Mouse (Mus musculus): ENCODE data around the gene Snrnp200. TPM values are rescaled to one million over a fixed set of nuclear protein-coding genes. Genes with fewer than 3 reads are reported as not detected.

Gene Snrnp200
- total and polyA plus RNA-seq, 2 experiments from 2014 or later = 32.6 to 111 TPM

DNA sequence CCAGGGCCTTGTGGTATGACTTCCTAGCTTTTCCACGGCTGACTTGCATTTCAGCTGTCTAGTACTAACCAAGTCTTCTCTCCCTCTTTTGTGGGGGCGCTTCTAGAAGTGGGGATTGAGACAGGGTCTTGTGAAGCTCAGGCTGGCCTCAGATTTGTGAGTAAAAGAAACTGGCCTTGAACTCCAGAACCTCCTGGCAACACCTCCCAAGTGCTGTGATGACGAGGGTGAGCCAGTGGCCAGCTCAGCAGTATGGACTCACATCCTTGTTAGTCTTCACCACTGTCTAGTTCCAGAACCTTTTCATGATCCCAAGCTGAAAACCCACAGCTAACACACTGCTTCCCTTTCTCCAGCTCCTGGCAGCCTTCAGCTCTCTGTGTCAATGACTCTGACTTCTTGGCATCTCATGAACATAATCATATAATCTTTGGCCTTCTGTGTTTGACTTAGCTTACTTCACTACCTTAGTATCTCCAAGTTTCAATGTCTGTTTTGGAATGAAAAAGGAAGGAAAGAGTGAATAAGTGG is 46.5 kb downstream of the Snrnp200 start:
- DNase-seq (no peak), ATAC-seq (no peak)
- H3K4me3 ChIP-seq (ENCODE audit: low read depth, low read length) = no peak overlapping the region
- no peaks in the 10 kb centered on the region for H3K9me3 ChIP-seq (ENCODE audit: low read length)
- no peak overlapping the region for H3K27ac ChIP-seq (ENCODE audit: low read depth, low read length)
- no peak for TF ChIP-seq CTCF (IDR thresholded peaks at IDR 0.05; ENCODE audit: low read depth)
- no peak overlapping the region for H3K4me2 ChIP-seq (ENCODE audit: low read depth)
- no peaks in the 10 kb centered on the region for H3K27me3 ChIP-seq (ENCODE audit: insufficient read depth, low read length)
- peaks cover 36% of the 10 kb centered on the region for H3K36me3 ChIP-seq (ENCODE audit: insufficient read depth)
- no peak overlapping the region for H3K9ac ChIP-seq
- WGBS = 87% methylated on average over 3 of the region's 3 CpGs
- peaks cover under 1% of the 10 kb centered on the region; the same call in 1 of the 2 replicates for H3K4me1 ChIP-seq (ENCODE audit: insufficient read depth)

- no peak for ATAC-seq
Measured at GRCm38 (mm10) chr2:127255294-127255693, 47.1 kb downstream of the Snrnp200 start.

DNA sequence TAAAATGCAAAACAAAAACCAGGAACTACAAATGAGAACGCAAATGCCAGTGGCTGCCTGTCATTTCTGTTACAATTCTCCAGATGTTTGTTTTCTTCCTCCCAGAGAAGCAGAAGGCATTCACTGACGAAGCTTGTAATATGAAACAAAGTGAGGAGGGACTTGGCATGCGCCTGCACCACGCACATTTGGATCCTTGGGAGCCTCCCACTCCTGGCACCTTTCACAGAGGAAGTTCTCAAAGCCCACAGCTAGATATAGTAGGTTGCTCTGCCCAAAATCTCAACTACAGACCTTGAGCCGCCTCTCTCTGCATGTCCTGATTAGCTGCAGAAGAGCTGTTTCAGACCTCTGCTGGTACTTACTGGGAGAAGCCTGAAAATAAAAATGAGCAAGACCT is 51.2 kb downstream of the Snrnp200 start:
- Histone ChIP-seq H3K4me2 (ENCODE audit: low read depth) (no peak overlapping the region), H3K4me3 (ENCODE audit: low read depth, low read length) (no peak overlapping the region), H3K4me1 (ENCODE audit: insufficient read depth) (no peaks in the 10 kb centered on the region), H3K27me3 (ENCODE audit: insufficient read depth, low read length) (no peaks in the 10 kb centered on the region), H3K9ac (no peak overlapping the region), H3K9me3 (ENCODE audit: low read length) (no peaks in the 10 kb centered on the region), H3K27ac (ENCODE audit: low read depth, low read length) (no peak overlapping the region), H3K36me3 (ENCODE audit: insufficient read depth) (peaks cover 42% of the 10 kb centered on the region)
- ATAC-seq (no peak), DNase-seq (no peak)
- 82% methylated on average over 5 of the region's 5 CpGs for WGBS
- no peak for TF ChIP-seq CTCF (IDR thresholded peaks at IDR 0.05; ENCODE audit: low read depth)

More at GRCm38 (mm10) chr2:127255294-127255693, 47.1 kb downstream of the Snrnp200 start:
- no peak for TF ChIP-seq CTCF (IDR thresholded peaks at IDR 0.05; ENCODE audit: low read depth)
- Histone ChIP-seq H3K27ac (ENCODE audit: low read depth, low read length) (no peak overlapping the region), H3K27me3 (ENCODE audit: insufficient read depth, low read length) (no peaks in the 10 kb centered on the region), H3K4me1 (ENCODE audit: insufficient read depth) (no peaks in the 10 kb centered on the region), H3K9me3 (ENCODE audit: low read length) (no peaks in the 10 kb centered on the region), H3K4me2 (ENCODE audit: low read depth) (no peak overlapping the region), H3K9ac (no peak overlapping the region), H3K4me3 (ENCODE audit: low read depth, low read length) (no peak overlapping the region), H3K36me3 (ENCODE audit: insufficient read depth) (peaks cover 41% of the 10 kb centered on the region)
- DNase-seq = no peak
- 91% methylated on average over 6 of the region's 6 CpGs for WGBS

DNA sequence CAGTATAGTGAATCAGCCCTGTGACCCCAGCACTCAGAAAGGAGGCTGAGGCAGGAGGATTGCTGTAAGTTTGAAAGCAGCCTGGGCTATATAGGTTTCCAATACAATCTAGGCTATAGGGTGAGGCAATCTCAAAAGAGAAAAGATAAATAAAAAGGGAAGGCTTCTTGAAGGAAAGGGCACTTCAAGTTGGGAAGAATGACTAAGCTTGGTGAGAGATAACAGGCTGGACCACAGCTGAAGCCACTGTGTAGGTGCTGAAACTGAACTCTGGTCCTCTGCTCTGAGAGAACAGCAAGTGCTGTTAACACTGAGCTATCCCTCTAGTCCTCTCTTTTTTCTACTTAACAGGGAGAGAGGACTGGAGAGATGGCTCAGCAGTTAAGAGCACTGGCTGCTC is 54.3 kb downstream of the Snrnp200 start:
- no peak for TF ChIP-seq CTCF (IDR thresholded peaks at IDR 0.05; ENCODE audit: low read depth)
- Histone ChIP-seq H3K27ac (ENCODE audit: low read depth, low read length) (no peak overlapping the region), H3K9me3 (ENCODE audit: low read length) (no peaks in the 10 kb centered on the region), H3K27me3 (ENCODE audit: insufficient read depth, low read length) (no peaks in the 10 kb centered on the region), H3K4me2 (ENCODE audit: low read depth) (no peak overlapping the region), H3K9ac (no peak overlapping the region), H3K4me3 (ENCODE audit: low read depth, low read length) (no peak overlapping the region), H3K36me3 (ENCODE audit: insufficient read depth) (peaks cover 27% of the 10 kb centered on the region), H3K4me1 (ENCODE audit: insufficient read depth) (no peaks in the 10 kb centered on the region)
- DNase-seq (no peak), ATAC-seq (no peak)

DNA sequence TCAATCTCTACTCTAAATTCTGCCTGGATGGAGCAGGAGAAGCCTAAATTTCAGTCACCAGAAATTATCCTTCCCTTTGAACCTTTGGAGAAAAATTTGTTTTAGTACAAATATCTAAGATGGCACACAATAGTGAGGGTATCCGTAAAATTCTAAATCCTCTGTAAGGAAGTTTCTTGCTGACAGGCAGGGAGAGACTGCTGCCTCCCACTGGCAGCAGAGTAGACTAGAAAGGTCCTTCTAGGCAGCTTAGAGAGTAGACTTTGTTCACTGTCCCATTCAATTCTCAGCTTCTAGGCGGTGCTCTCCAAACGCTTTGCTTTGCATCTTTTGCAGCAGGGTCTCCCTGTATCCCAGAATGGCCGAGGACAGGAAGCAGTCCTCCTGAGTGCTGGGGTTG is 59.7 kb downstream of the Snrnp200 start:
- Histone ChIP-seq H3K36me3 (ENCODE audit: insufficient read depth) (no peaks in the 10 kb centered on the region), H3K27me3 (ENCODE audit: insufficient read depth, low read length) (no peaks in the 10 kb centered on the region), H3K4me3 (ENCODE audit: low read depth, low read length) (no peak overlapping the region), H3K4me2 (ENCODE audit: low read depth) (no peak overlapping the region), H3K27ac (ENCODE audit: low read depth, low read length) (no peak overlapping the region), H3K9ac (no peak overlapping the region), H3K9me3 (ENCODE audit: low read length) (no peaks in the 10 kb centered on the region), H3K4me1 (ENCODE audit: insufficient read depth) (0 out of 2 replicates have a peak, but pooled peaks cover 2% of the 10 kb centered on the region)
- 35% methylated on average over 4 of the region's 4 CpGs for WGBS
- DNase-seq = no peak
- peak; percentile 33; the same call in 1 of the 2 replicates for TF ChIP-seq CTCF (IDR thresholded peaks at IDR 0.05; ENCODE audit: low read depth)
- no peak for ATAC-seq

- Histone ChIP-seq H3K4me1 (ENCODE audit: insufficient read depth) (0 out of 2 replicates have a peak, but pooled peaks cover 3% of the 10 kb centered on the region), H3K9ac (peak within 1 kb of the TSS; percentile 88), H3K9me3 (ENCODE audit: low read length) (no peaks in the 10 kb centered on the region), H3K4me2 (ENCODE audit: low read depth) (peak within 1 kb of the TSS; percentile 73), H3K4me3 (ENCODE audit: low read depth, low read length) (peak within 1 kb of the TSS; percentile 96), H3K27me3 (ENCODE audit: insufficient read depth, low read length) (no peaks in the 10 kb centered on the region), H3K36me3 (ENCODE audit: insufficient read depth) (no peaks in the 10 kb centered on the region), H3K27ac (ENCODE audit: low read depth, low read length) (peak within 1 kb of the TSS; percentile 97)
- WGBS = 4% methylated on average over 48 of the region's 49 CpGs
- TF ChIP-seq CTCF (IDR thresholded peaks at IDR 0.05; ENCODE audit: low read depth) = peak; percentile 52
- ATAC-seq (peak; percentile 99), DNase-seq (peak; percentile 96)
Measured at GRCm38 (mm10) chr2:127269491-127270299, 61.5 kb downstream of the Snrnp200 start, which contains the start of gene Stard7. Stard7 (plus strand) TSS chr2:127270218.

Data from forebrain, postnatal 0 days (tissue).